Mouse (Mus musculus): Measurements from ENCODE around the gene Myo10. TPM values are rescaled to one million over a fixed set of nuclear protein-coding genes. Genes with fewer than 3 reads are reported as not detected.

The Myo10 gene
- polyA plus RNA-seq (2015; fragmentation: Nextera tagmentation; extraction: Ambion mirVana) = 28.4 and 28.6 TPM in 2 replicates

- under 1% methylated on average over 53 of the region's 53 CpGs for WGBS
- H3K4me2 ChIP-seq = peak within 1 kb of the TSS; percentile 70
- H3K9me3 ChIP-seq = no peaks in the 10 kb centered on the region
- H3K27ac ChIP-seq = peak within 1 kb of the TSS; percentile 87
- H3K27me3 ChIP-seq = no peaks in the 10 kb centered on the region
- peaks cover 42% of the 10 kb centered on the region for H3K4me1 ChIP-seq
- H3K9ac ChIP-seq = peak within 1 kb of the TSS; percentile 67
- H3K4me3 ChIP-seq = peak within 1 kb of the TSS; percentile 79
- no peaks in the 10 kb centered on the region for H3K36me3 ChIP-seq
- ATAC-seq (ENCODE audit: insufficient number of reproducible peaks, low FRiP score, low TSS enrichment, low read depth) = peak; percentile 94
These were observed at the start of gene Myo10 for GRCm38 (mm10) chr15:25622200-25622866. Myo10 (plus strand) TSS chr15:25622525.

- H3K27me3 ChIP-seq = no peaks in the 10 kb centered on the region
- H3K9ac ChIP-seq = no peak overlapping the region
- H3K27ac ChIP-seq = no peak overlapping the region
- no peaks in the 10 kb centered on the region for H3K36me3 ChIP-seq
- ATAC-seq (ENCODE audit: insufficient number of reproducible peaks, low FRiP score, low TSS enrichment, low read depth) = no peak
- H3K4me1 ChIP-seq = no peaks in the 10 kb centered on the region
- H3K4me3 ChIP-seq = no peak overlapping the region
- H3K4me2 ChIP-seq = no peak overlapping the region
- H3K9me3 ChIP-seq = no peaks in the 10 kb centered on the region
- WGBS = 53% methylated on average over 3 of the region's 3 CpGs
These were observed 49.2 kb upstream of the Myo10 start for GRCm38 (mm10) chr15:25573113-25573512.

GRCm38 (mm10) chr15:25573876-25574601 is 48.3 kb upstream of the Myo10 start:
- H3K27me3 ChIP-seq = no peaks in the 10 kb centered on the region
- 65% methylated on average over 7 of the region's 7 CpGs for WGBS
- no peak overlapping the region for H3K27ac ChIP-seq
- H3K4me2 ChIP-seq = no peak overlapping the region
- H3K4me1 ChIP-seq = no peaks in the 10 kb centered on the region
- no peak for ATAC-seq (ENCODE audit: insufficient number of reproducible peaks, low FRiP score, low TSS enrichment, low read depth)
- no peak overlapping the region for H3K9ac ChIP-seq
- H3K9me3 ChIP-seq = no peaks in the 10 kb centered on the region
- no peaks in the 10 kb centered on the region for H3K36me3 ChIP-seq
- H3K4me3 ChIP-seq = no peak overlapping the region

- Histone ChIP-seq H3K9me3 (no peaks in the 10 kb centered on the region), H3K9ac (no peak overlapping the region), H3K27ac (no peak overlapping the region), H3K4me2 (no peak overlapping the region), H3K27me3 (no peaks in the 10 kb centered on the region), H3K4me3 (no peak overlapping the region), H3K36me3 (no peaks in the 10 kb centered on the region), H3K4me1 (no peaks in the 10 kb centered on the region)
- no peak for ATAC-seq (ENCODE audit: insufficient number of reproducible peaks, low FRiP score, low TSS enrichment, low read depth)
- 74% methylated on average over 8 of the region's 8 CpGs for WGBS
These were observed 44.8 kb upstream of the Myo10 start for GRCm38 (mm10) chr15:25577327-25578051.

- Histone ChIP-seq H3K9me3 (no peaks in the 10 kb centered on the region), H3K4me1 (no peaks in the 10 kb centered on the region), H3K9ac (no peak overlapping the region), H3K4me3 (no peak overlapping the region), H3K36me3 (no peaks in the 10 kb centered on the region), H3K27ac (no peak overlapping the region), H3K4me2 (no peak overlapping the region), H3K27me3 (no peaks in the 10 kb centered on the region)
- whole genome bisulfite sequencing = 47% methylated on average over 4 of the region's 4 CpGs
- ATAC-seq (ENCODE audit: insufficient number of reproducible peaks, low FRiP score, low TSS enrichment, low read depth) = no peak
These were observed 44.0 kb upstream of the Myo10 start for GRCm38 (mm10) chr15:25578369-25578768.

- Histone ChIP-seq H3K4me1 (peaks cover 4% of the 10 kb centered on the region; the same call in 1 of the 2 replicates), H3K36me3 (no peaks in the 10 kb centered on the region), H3K4me2 (no peak overlapping the region), H3K9ac (no peak overlapping the region), H3K4me3 (no peak overlapping the region), H3K27me3 (no peaks in the 10 kb centered on the region), H3K27ac (0 out of 2 replicates have a peak overlapping the region, but pooled peaks have one; percentile 13), H3K9me3 (no peaks in the 10 kb centered on the region)
- WGBS = 45% methylated on average over 6 of the region's 6 CpGs
- no peak for ATAC-seq (ENCODE audit: insufficient number of reproducible peaks, low FRiP score, low TSS enrichment, low read depth)
These were observed 41.6 kb upstream of the Myo10 start for GRCm38 (mm10) chr15:25580731-25581130.

- no peaks in the 10 kb centered on the region for H3K36me3 ChIP-seq
- H3K9ac ChIP-seq = no peak overlapping the region
- WGBS = 73% methylated on average over 6 of the region's 6 CpGs
- H3K27ac ChIP-seq = no peak overlapping the region
- H3K9me3 ChIP-seq = no peaks in the 10 kb centered on the region
- no peaks in the 10 kb centered on the region for H3K27me3 ChIP-seq
- no peak overlapping the region for H3K4me2 ChIP-seq
- peaks cover 7% of the 10 kb centered on the region; the same call in 1 of the 2 replicates for H3K4me1 ChIP-seq
- ATAC-seq (ENCODE audit: insufficient number of reproducible peaks, low FRiP score, low TSS enrichment, low read depth) = no peak
- no peak overlapping the region for H3K4me3 ChIP-seq
These were observed 40.3 kb upstream of the Myo10 start for GRCm38 (mm10) chr15:25582055-25582454.

GRCm38 (mm10) chr15:25583361-25583760 is 39.0 kb upstream of the Myo10 start:
- Histone ChIP-seq H3K27ac (no peak overlapping the region), H3K4me3 (no peak overlapping the region), H3K4me1 (peaks cover 7% of the 10 kb centered on the region; the same call in 1 of the 2 replicates), H3K9ac (no peak overlapping the region), H3K4me2 (no peak overlapping the region), H3K27me3 (no peaks in the 10 kb centered on the region), H3K36me3 (no peaks in the 10 kb centered on the region), H3K9me3 (no peaks in the 10 kb centered on the region)
- 85% methylated on average over 8 of the region's 8 CpGs for WGBS
- ATAC-seq (ENCODE audit: insufficient number of reproducible peaks, low FRiP score, low TSS enrichment, low read depth) = no peak

- Histone ChIP-seq H3K4me3 (no peak overlapping the region), H3K27me3 (no peaks in the 10 kb centered on the region), H3K9me3 (no peaks in the 10 kb centered on the region), H3K4me2 (no peak overlapping the region), H3K9ac (no peak overlapping the region), H3K36me3 (no peaks in the 10 kb centered on the region), H3K4me1 (peaks cover 7% of the 10 kb centered on the region; the same call in 1 of the 2 replicates), H3K27ac (no peak overlapping the region)
- 51% methylated on average over 3 of the region's 3 CpGs for WGBS
- ATAC-seq (ENCODE audit: insufficient number of reproducible peaks, low FRiP score, low TSS enrichment, low read depth) = no peak
These were observed 35.5 kb upstream of the Myo10 start for GRCm38 (mm10) chr15:25586828-25587227.

GRCm38 (mm10) chr15:25587943-25588342 is 34.4 kb upstream of the Myo10 start:
- H3K4me2 ChIP-seq = no peak overlapping the region
- H3K27me3 ChIP-seq = no peaks in the 10 kb centered on the region
- ATAC-seq (ENCODE audit: insufficient number of reproducible peaks, low FRiP score, low TSS enrichment, low read depth) = no peak
- peaks cover 7% of the 10 kb centered on the region; the same call in 1 of the 2 replicates for H3K4me1 ChIP-seq
- no peak overlapping the region for H3K27ac ChIP-seq
- no peaks in the 10 kb centered on the region for H3K9me3 ChIP-seq
- WGBS = 85% methylated on average over 8 of the region's 8 CpGs
- no peak overlapping the region for H3K9ac ChIP-seq
- H3K36me3 ChIP-seq = no peaks in the 10 kb centered on the region
- no peak overlapping the region for H3K4me3 ChIP-seq

- Histone ChIP-seq H3K4me1 (peaks cover 7% of the 10 kb centered on the region; the same call in 1 of the 2 replicates), H3K4me2 (no peak overlapping the region), H3K36me3 (no peaks in the 10 kb centered on the region), H3K9me3 (no peaks in the 10 kb centered on the region), H3K27ac (no peak overlapping the region), H3K27me3 (no peaks in the 10 kb centered on the region), H3K9ac (no peak overlapping the region), H3K4me3 (no peak overlapping the region)
- 89% methylated on average over 11 of the region's 11 CpGs for WGBS
- ATAC-seq (ENCODE audit: insufficient number of reproducible peaks, low FRiP score, low TSS enrichment, low read depth) = no peak
These were observed 32.9 kb upstream of the Myo10 start for GRCm38 (mm10) chr15:25589318-25589902.
